Mouse (Mus musculus) lung, adult 2 months (tissue): Measurements from ENCODE around the gene Zfyve16.

Source experiments
- CTCF ChIP-seq: fragments of 200-500 bp; IDR thresholded peaks from 2 replicates; pipeline ENCODE4 v1.5.1; 2011; ENCODE audit warnings: mild to moderate bottlenecking, low read length, control low read depth; ENCODE audit not compliant: insufficient read depth
- POLR2A ChIP-seq: fragments of 200-500 bp; IDR thresholded peaks from 2 replicates; pipeline ENCODE4 v1.6.1; 2011; ENCODE audit warnings: low read depth, mild to moderate bottlenecking, control low read depth, low read length, borderline replicate concordance; ENCODE audit errors: extremely low read depth

DNA sequence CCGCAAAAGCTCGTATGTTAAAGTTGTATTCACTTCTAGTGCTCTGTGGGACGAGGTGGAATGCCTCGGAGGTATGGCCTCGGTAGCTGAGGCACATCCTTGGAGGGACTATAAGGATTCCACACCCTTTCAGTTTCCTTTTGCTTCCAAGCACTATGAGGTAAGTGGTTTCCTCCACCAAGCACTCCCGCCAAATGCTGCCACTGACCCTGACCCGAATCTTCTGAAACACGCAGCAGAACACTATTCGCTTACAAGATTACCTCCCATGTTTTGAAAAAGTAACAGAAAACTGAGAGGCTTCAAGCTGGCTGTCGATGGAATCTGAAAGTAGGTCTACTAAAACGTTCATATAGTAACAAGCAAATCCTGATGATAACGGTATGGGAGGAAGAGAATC lies 25.8 kb downstream of the Zfyve16 start:
- no peak for TF ChIP-seq POLR2A
- TF ChIP-seq CTCF = no peak
